Mouse (Mus musculus) small intestine, adult 2 months (tissue): ENCODE data around the gene C2.

Source experiments
- CTCF ChIP-seq: fragments of 200-500 bp; IDR thresholded peaks from 2 replicates; pipeline ENCODE4 v1.5.1; 2012; ENCODE audit warnings: low read depth, mild to moderate bottlenecking, control low read depth, inconsistent platforms, low read length, moderate library complexity, mixed read lengths; ENCODE audit not compliant: insufficient replicate concordance, insufficient read length; ENCODE audit errors: extremely low read depth
- POLR2A ChIP-seq: fragments of 200-500 bp; IDR thresholded peaks from 2 replicates; pipeline ENCODE4 v1.6.1; 2012; ENCODE audit warnings: low read depth, mild to moderate bottlenecking, control low read depth, inconsistent platforms, low read length, moderate library complexity

DNA sequence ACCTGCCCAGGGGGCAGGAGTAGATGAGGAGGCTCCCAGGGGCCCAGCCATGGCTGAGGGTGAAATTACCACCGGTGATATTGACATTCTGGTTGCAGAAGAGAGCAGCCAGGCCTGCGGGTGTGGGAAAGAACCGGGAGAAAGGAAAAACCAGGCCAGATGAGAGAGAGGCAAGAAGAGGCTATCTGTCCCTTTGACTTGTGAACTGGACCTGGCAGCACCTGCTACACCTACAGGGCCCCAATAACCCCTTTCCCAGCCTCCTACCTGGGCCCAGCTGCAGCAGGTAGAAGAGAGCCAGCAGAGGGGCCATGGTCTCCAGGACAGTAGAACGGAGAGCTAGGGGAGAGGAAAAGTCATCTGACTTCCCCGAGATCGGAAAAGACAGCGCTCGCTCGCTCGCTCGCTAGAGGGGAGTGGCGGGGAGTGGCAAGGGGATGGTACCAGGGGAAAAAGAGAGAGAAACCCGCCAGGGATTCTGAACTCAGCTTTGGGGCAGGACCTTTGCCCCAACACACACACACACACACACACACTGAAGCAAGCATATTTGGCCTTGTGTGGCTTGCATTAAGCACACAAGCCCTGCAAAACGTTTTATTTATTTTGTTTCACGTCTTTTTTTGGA is 16.3 kb downstream of the C2 start, which contains the start of gene Gm20547:
- TF ChIP-seq POLR2A, result no peak
- TF ChIP-seq CTCF, result no peak
